Mouse (Mus musculus) erythroblast, embryonic 14.5 days (primary cell): ENCODE measurements around the gene Hipk2.

ENCODE experiments used
- GATA1 ChIP-seq: IDR thresholded peaks from 2 replicates; pipeline ENCODE4 v1.6.1; 2012; ENCODE audit warnings: low read length, inconsistent platforms, mixed read lengths
- TAL1 ChIP-seq: IDR thresholded peaks from 3 replicates; pipeline ENCODE4 v1.6.1; 2012; ENCODE audit warnings: low read length, inconsistent platforms, mixed read lengths

DNA sequence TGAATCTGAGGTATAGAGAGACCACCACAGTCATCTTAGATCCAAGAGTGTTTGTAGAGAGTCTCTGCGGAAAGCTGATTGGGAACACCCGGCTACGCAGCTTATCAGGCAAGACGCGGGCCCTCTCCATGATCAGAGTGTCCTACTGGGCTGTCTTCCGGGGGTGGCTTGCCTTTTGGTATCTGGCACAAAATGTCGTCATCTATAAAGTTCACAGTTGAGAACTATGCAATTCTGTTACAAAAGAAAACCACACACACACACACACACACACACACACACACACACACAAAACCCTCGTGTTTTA lies 45.8 kb upstream of the Hipk2 start:
- TF ChIP-seq TAL1 (peak; percentile 46; the same call in 2 of the 3 replicates), GATA1 (peak; percentile 56)
